Mouse (Mus musculus) embryonic fibroblast, embryonic 13.5 days (primary cell): ENCODE data around the gene Dgkh.

Experiments used
- CTCF ChIP-seq: IDR thresholded peaks from 2 replicates; pipeline ENCODE4 v1.5.1; 2011; ENCODE audit warnings: mild to moderate bottlenecking, control low read depth, low read length, moderate library complexity, borderline replicate concordance; ENCODE audit not compliant: insufficient read depth
- POLR2A ChIP-seq: IDR thresholded peaks from 2 replicates; pipeline ENCODE4 v1.6.1; 2011; ENCODE audit warnings: low read depth, mild to moderate bottlenecking, control low read depth, low read length, moderate library complexity

DNA sequence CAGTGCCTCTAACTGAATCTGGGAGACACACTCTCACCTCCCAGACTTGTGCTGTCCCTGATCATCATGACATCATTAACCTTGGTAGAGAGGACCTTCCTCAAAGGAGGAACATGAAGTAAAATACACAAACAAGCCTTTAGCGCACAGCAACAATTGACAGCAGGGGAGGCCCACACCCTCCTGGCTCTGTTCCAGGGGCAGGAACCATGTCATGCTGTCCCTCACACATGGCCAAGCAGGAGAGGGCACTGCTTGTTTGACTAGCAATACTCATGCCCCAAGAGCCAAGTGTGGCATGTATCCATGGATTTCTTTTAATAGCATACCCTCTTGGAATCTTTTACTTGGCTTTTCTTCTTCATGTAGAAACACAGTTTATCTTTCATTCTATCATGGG lies 22.7 kb upstream of the Dgkh start:
- TF ChIP-seq POLR2A: no peak
- TF ChIP-seq CTCF: no peak
